Mouse (Mus musculus) ES-Bruce4 (cell line): ENCODE measurements at regions not wholly inside any gene's neighbourhood (a gene's known extent, or its start where the extent isn't known, plus 50 kb on each side); places are given as distances from the start of the nearest gene placed in this dataset.

Experiments used
- H3K27ac ChIP-seq: 2 replicates; pipeline ENCODE4 v1.5.1; 2012; ENCODE audit warnings: low read length, inconsistent platforms; ENCODE audit not compliant: insufficient read depth
- H3K27me3 ChIP-seq: 2 replicates; pipeline ENCODE4 v1.6.1; 2012; ENCODE audit warnings: mild to moderate bottlenecking, low read length, inconsistent platforms; ENCODE audit not compliant: control insufficient read depth, poor library complexity, insufficient read depth, severe bottlenecking
- H3K36me3 ChIP-seq: 2 replicates; pipeline ENCODE4 v1.6.1; 2012; ENCODE audit warnings: inconsistent platforms, mild to moderate bottlenecking, low read length, moderate library complexity; ENCODE audit not compliant: control insufficient read depth, poor library complexity, insufficient read depth, severe bottlenecking
- H3K4me1 ChIP-seq: one replicate; pipeline ENCODE4 v1.8.1; 2011; ENCODE audit warnings: low read length; ENCODE audit not compliant: control insufficient read depth, insufficient read depth
- H3K4me3 ChIP-seq: 2 replicates; pipeline ENCODE4 v1.5.1; 2011; ENCODE audit warnings: low read depth, mild to moderate bottlenecking, low read length
- H3K9ac ChIP-seq: 2 replicates; pipeline ENCODE4 v1.6.1; 2012; ENCODE audit warnings: low read depth, mild to moderate bottlenecking, inconsistent platforms; ENCODE audit not compliant: poor library complexity, severe bottlenecking
- H3K9me3 ChIP-seq: replicated peaks from 2 replicates; pipeline ENCODE4 v1.6.1; 2012; ENCODE audit warnings: mild to moderate bottlenecking, low read length, inconsistent platforms; ENCODE audit not compliant: control insufficient read depth, poor library complexity, insufficient read depth, severe bottlenecking
- CTCF ChIP-seq: IDR thresholded peaks from one replicate; pipeline ENCODE4 v1.8.1; 2011; ENCODE audit warnings: low read depth, low read length
- EP300 ChIP-seq: IDR thresholded peaks from 2 replicates; pipeline ENCODE4 v1.6.1; 2011; ENCODE audit warnings: low read depth, low read length; ENCODE audit not compliant: insufficient read depth
- POLR2A ChIP-seq: IDR thresholded peaks from one replicate; pipeline ENCODE4 v1.8.1; 2011; ENCODE audit warnings: low read length; ENCODE audit not compliant: insufficient read depth

DNA sequence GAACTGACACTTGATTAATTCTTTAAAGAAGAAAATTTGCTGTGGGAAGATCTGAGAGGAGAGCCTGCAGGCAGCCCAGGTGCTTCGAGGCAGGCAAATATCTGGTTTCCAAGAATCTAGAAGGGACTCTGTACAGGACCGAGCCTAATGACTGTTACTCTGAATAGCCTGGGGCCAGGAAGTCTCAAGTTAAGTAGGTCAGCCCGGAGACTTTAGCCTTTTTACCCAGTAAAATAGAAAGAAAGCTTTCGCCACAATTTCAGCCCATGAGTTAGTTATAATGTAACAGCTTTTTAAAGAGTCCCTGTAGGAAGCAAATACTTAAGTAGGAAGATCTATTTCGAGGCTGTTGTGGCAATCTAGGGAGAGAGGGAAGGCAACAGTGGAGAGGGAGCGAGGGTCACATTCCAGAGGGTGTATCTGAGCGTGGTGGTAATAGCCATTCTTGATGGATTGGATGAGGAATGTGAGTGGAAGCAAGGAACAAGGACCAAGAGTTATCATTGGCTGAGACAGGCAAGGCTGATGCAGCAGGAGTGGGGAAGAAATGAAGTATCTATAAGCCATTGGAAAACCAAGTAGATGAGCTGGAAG is 50.2 kb upstream of the Fam184a start:
- TF ChIP-seq EP300 = no peak
- no peak for TF ChIP-seq POLR2A
- TF ChIP-seq CTCF = no peak

More for the DNA sequence above, 50.2 kb upstream of the Fam184a start:
- Histone ChIP-seq H3K9me3 (no peaks in the 10 kb centered on the region), H3K9ac (no peak overlapping the region), H3K27ac (no peak overlapping the region), H3K36me3 (no peaks in the 10 kb centered on the region), H3K27me3 (no peaks in the 10 kb centered on the region), H3K4me3 (no peak overlapping the region), H3K4me1 (no peaks in the 10 kb centered on the region)
